Mouse (Mus musculus) c-Kit-negative CD71-positive TER-119-positive erythroid progenitor cells, embryonic 14.5 days (primary cell): ENCODE data around the gene Dnaja2.

ENCODE experiments used
- DNase-seq: peaks from one replicate; pipeline ENCODE4 v3.0.0-alpha.2; 2013; ENCODE audit warnings: low read depth, low spot score

Gene Dnaja2

GRCm38 (mm10) chr8:85555181-85556145 is at the start of gene Dnaja2:
Dnaja2 (minus strand) TSS chr8:85555344.
- DNase-seq, result peak; percentile 63

- DNase-seq, result no peak
Measured at GRCm38 (mm10) chr8:85604201-85604600, 49.1 kb upstream of the Dnaja2 start.

GRCm38 (mm10) chr8:85603203-85603895 is 48.2 kb upstream of the Dnaja2 start:
- DNase-seq, result no peak

GRCm38 (mm10) chr8:85602737-85603136 is 47.6 kb upstream of the Dnaja2 start:
- no peak for DNase-seq

GRCm38 (mm10) chr8:85601741-85602140 is 46.6 kb upstream of the Dnaja2 start:
- no peak for DNase-seq

GRCm38 (mm10) chr8:85597413-85598191 is 42.5 kb upstream of the Dnaja2 start:
- DNase-seq, result no peak

- no peak for DNase-seq
Measured at GRCm38 (mm10) chr8:85595391-85595790, 40.2 kb upstream of the Dnaja2 start.

- DNase-seq, result no peak
Measured at GRCm38 (mm10) chr8:85594983-85595382, 39.8 kb upstream of the Dnaja2 start.

GRCm38 (mm10) chr8:85593324-85593723 is 38.2 kb upstream of the Dnaja2 start:
- no peak for DNase-seq

- DNase-seq, result no peak
Measured at GRCm38 (mm10) chr8:85591532-85591931, 36.4 kb upstream of the Dnaja2 start.

- no peak for DNase-seq
Measured at GRCm38 (mm10) chr8:85590258-85590657, 35.1 kb upstream of the Dnaja2 start.

GRCm38 (mm10) chr8:85588596-85588995 is 33.5 kb upstream of the Dnaja2 start:
- no peak for DNase-seq

- DNase-seq, result no peak
Measured at GRCm38 (mm10) chr8:85577666-85578065, 22.5 kb upstream of the Dnaja2 start.

- DNase-seq, result no peak
Measured at GRCm38 (mm10) chr8:85573972-85574496, 18.9 kb upstream of the Dnaja2 start.

GRCm38 (mm10) chr8:85570466-85570865 is 15.3 kb upstream of the Dnaja2 start:
- no peak for DNase-seq

GRCm38 (mm10) chr8:85567801-85568200 is 12.7 kb upstream of the Dnaja2 start:
- no peak for DNase-seq

- DNase-seq, result no peak
Measured at GRCm38 (mm10) chr8:85565186-85565585, 10.0 kb upstream of the Dnaja2 start.

GRCm38 (mm10) chr8:85563336-85563735 is 8.2 kb upstream of the Dnaja2 start:
- no peak for DNase-seq

- DNase-seq, result no peak
Measured at GRCm38 (mm10) chr8:85559966-85560365, 4.8 kb upstream of the Dnaja2 start.

- no peak for DNase-seq
Measured at GRCm38 (mm10) chr8:85559201-85559600, 4.1 kb upstream of the Dnaja2 start.

- peak; percentile 30 for DNase-seq
Measured at GRCm38 (mm10) chr8:85557601-85557986, 2.5 kb upstream of the Dnaja2 start.
